Mouse (Mus musculus) urinary bladder, adult 18-20 months (tissue): ENCODE data around the gene Col25a1.

Source experiments
- DNase-seq, 2 experiments: peaks; one replicate each; pipeline ENCODE4 v3.0.0; 2022; ENCODE audit warnings: low spot score in 2 of 2, mixed read lengths in 2 of 2

The Col25a1 gene

DNA sequence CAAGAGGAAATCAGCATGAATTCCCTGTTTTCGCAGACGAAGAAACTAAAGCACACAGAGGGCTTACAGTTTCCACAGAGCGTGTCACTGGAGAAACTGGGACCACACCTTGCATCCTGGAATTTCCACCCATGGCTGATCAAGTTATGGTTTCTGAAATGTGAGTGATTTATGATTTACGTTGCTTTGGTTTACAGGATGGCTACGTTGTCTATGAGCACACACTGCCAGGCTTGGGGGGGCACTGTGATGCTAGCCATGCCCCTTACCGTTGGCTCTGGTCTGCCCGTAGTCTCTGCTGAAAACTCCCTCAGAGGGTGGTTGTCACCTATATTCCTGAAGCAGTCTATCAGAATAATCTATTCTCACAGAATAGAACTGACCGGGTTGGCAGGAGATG lies at the start of gene Col25a1:
Col25a1 (plus strand) TSS at position 301 of the 400 bp plus-strand sequence.
- DNase-seq, result no peak

DNA sequence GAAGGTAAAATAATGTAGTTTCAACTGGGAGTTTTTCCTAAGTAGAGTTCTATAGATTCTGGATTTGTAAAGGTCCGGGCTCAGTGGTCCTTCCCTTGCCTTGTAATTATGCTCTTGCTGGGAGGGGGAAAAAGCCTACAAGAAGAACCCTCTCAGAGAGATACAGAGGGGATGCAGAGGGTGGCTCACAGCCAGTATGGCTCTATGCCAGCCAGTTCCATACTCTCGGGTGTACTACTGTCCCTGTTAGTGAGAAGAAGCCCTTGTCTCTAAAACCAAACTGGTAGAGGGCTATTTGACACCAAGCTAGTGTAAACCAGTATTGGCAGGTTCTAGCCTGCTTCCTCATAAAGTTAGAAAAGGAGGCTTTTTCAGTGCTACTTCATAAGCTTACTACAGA lies 48.0 kb upstream of the Col25a1 start:
- DNase-seq, result no peak

DNA sequence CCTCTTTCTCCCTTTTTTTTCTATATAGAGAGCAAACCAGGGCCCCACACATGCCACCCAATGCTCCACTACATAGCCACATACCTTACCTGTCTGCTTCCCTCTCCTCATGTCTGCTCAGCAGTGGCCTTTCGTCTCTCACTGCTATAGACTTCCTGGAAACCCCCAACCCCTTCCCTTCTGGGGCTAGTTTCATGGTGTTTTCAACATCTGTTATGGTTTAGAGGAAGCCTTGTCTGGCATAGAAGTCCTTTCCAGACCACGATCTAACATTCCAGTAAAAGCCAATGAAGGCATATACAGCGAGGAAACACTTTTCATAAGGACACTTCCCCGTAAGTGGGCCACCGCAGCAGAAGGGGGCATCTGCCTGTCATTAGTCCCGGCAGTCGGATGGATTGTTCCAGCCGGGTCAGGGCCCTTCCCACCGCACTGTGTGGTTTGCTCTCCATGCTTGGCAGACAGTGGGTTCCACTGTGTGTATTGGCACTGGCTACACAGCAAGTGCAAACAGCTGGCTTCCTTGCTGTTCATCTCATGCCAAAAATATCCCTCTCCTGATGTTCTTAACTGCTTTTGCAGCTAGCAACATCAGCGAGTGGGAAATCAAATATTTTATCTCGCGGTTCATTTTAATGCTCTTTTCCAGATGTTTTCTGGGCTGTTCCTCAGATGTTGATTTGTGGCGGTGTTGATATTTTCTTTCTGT lies 44.8 kb upstream of the Col25a1 start:
- DNase-seq, result no peak

DNA sequence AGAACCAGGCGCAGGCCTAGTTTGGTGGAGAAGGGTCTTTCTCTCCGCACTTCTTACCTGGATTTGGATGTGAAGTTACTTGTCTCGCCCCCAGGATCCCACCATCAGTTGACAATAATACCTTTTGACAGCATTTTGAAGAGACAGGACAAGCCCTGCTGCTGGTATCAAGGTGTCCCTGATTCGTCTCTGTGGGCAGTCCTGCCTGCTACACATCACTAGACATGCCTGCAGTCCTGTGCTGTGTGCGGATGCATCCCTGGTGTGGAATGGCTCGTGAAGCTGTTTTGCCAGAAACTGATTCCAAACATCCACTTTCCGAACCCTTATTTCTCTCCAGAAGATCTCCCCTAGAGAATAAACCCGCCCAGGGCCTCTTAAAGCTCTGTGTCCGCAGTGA lies 43.8 kb upstream of the Col25a1 start:
- no peak for DNase-seq

DNA sequence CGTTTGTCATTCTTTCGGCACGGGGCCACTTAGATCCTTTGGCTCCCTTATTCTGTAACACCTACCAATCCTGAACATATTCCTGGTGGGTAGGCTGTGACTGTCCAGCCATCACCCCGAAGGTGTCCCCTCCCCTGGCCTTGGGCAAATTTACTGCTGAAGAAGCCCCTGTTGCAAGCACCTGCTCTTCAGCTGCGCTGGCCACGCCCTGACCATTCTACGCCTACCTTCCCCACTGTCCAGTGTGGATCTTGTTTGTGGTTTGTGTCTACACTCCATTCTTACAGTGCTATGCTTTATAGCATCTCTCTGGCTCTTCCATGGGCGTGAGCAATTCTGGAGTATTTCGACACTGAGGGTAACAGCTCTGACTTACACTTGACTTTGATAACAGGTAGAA lies 42.6 kb upstream of the Col25a1 start:
- no peak for DNase-seq

DNA sequence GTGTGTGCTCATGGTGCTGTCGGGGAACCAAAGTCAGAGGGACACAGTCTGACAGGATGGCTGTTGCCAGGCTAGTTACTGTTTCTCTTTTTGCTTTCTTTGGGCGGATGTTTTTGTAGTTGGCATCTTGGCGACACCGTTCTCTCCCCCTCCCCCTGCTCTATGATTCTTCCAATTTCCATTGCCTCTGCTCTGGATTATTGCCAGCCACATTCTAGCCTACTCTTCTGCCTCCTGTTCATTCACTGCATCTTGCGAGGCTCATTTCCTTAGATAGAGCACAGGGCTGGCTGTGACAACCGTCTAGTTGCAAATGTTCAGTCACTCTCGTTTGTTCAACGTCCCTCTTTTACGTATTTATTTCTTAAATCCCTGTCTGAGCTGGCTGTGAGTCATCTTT lies 40.8 kb upstream of the Col25a1 start:
- no peak for DNase-seq

DNA sequence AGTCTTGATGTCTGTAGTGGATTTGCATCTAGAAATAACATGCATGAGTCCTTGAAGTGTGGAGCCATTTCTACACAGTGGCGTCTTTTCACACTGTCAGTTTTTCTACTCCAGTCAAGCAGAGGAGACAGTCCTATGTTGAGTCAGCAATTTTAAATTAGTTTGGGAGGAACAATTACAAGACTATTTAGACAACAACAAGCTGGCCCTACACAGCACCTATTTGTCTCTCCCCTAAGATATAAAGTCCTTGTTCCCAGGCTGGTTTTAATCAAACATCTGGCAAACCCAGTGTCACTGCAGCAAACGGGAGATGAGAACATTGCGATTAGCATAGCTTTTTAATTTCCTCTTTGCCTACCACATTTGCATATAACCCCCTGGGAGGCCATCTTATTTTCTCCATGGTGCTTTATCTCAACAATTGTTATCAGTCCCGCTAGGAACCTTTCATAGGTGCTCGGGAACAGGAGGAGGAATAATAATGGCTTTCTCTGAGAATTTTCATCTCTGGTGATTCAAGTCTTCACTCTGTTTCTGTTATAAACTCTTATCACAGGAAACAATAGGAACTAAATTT lies 37.1 kb upstream of the Col25a1 start:
- no peak for DNase-seq

DNA sequence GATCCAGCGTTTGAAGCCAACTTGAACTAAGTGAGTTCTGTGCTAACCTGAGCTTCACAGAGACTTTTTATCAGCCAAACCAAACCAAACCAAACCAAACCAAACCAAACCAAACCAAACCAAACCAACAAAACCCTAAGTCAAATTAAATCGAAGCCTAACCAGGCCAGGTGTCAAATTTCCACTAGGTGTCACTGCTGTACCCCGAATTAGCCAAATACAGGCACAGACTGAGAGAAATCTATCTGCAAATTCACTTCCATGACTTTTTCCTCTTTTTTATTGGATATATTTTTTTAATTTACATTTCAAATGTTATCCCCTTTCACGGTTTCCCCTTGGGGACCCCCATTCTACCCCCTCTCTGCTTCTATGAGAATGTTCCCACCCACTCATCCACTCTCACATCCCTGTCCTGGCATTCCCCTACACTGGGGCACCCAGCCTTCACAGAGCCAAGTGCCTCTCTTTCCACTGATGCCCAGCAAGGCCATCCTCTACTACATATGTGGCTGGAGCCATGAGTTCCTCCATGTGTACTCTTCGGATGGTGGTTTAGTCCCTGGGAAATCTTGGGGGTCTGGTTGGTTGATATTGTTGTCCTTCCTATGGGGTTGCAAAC lies 36.0 kb upstream of the Col25a1 start:
- DNase-seq, result no peak

DNA sequence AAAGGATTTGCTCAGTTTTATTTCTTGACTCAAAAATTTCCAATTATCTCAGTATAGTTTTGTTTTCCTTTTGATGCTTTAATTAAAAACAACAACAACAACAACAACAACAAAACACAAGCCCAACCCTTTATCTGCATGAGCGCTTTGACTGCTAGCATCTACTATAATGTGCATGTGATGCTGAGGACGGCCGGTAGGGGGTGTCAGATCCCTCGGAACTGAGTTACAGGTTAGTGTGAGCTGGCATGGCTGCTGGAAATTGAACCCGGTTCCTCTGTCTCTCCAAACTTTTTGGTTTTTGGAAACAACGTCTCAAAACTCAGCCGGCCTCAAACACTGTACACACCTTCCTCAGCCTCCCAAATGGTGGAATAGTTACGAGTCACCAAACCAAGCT lies 27.8 kb upstream of the Col25a1 start:
- no peak for DNase-seq

DNA sequence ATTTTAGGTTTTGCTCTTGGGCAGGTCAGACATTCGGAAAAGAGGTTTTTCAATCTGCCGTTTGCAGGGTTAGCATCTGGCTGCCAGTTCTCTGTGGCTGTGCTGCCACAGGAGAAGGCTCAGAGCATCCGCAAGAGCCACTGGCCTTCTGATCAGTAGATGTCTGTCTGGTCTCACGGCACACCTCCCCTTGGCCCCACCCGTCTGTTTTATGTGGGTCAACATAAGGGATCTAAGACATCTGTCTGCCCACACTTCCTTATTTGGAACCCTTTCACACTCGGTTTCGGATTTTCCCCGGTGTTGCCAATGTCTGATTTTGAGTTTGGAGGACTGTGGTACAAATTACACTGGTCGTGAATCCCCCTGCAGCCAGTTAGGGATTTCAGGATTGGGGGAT lies 26.8 kb upstream of the Col25a1 start:
- DNase-seq, result no peak

DNA sequence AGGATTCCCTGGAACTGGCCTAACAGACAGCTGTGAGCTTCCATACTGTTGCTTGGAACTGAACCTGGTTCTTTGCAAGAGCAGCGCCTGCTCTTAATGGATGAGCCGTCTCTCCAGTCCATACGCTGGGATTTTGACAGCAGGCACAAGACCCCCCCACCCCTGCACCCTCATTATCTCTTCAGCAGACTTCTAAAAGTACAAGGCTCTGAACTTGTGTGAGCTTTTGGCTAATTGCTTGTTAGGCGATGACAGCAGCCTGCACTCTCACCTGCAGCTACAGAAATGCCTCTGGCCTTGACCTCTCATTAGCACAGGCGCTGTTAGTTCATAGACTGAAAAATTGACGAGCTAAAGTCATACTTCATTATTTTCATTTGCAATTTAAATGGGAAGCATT lies 14.4 kb upstream of the Col25a1 start:
- DNase-seq, result no peak

DNA sequence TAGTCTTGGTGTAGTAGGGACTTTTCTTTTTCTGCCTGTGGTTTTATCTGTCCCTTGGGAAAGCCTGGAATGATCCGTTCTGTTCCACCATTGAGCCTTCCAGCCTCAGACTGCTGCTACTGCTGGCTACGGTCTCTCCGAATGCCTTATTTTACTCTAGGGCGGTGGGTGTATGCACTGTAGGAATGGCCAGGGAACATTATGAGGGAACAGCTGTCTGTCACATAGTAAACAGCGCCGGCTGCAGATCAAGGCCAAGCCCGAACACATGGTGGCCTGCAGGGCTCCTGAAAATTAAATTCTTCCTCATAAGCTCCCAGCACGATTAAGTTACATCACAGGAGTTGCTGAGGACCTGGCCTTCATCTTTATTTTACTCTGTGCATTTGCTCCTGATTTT lies 3.5 kb upstream of the Col25a1 start:
- DNase-seq, result no peak

DNA sequence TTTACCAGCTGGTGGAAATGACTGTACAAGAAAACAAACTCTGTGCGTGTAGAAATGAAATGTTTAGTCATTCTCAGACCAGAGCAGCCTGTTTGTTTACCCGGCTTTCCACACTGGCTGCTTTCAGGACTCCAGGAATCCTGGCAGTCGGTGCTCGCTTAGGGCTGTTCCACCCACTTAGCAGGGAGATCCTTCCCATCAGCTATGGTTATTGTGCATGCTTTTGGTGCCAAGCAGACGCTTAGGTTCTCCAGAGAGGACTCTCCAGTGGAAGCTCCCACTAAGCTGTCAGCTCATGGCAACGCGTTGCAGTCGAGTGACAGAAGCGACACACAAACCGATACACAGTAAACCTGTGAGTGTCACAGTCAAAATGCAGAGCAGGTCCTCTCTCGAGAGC lies 2.7 kb upstream of the Col25a1 start:
- no peak for DNase-seq

DNA sequence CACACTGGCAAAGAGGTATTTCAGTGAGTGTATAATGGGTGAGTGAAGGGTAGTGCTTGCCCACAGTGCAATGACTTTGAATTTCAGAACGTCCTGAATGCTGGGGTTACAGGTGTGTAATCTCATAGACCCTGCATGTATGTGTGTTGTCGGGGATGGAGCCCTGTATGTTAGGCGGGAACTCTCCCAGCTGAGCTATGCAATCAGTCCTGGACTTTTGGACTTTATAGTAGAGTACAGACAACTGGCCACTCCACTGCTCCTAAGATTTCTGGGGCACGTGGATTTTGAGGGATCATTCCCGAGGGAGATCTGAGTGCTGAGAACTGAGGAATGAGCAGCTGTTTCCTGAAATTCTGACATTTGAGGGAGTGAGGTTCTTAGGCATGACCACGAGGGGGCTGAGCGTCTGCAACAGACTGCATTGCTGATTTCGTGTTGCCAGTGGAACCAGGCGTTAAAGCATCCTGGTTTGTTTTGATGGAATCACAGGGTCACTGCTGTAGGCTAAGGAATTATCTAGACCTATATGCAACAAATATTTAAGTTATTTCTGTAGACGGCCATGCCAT lies 1.6 kb upstream of the Col25a1 start:
- no peak for DNase-seq

DNA sequence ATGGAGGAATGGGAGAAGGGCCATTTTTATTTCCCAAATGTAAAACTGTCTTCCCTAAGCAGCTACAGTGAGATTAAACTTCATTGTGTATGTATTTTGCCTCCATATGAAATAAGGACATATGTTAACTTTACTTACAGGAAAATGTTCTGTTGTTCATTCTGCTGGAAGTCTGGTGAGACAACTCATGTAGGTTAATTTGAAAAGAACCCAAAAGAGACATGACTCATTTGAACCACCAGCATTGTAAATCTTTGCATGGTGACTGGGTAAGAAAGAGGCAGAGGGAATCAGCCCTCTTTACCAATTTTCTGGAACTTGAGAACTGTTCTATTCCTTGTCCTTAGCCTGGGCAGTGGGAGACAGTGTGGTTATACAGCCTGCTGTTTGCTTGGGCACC lies 5.9 kb downstream of the Col25a1 start:
- no peak for DNase-seq

DNA sequence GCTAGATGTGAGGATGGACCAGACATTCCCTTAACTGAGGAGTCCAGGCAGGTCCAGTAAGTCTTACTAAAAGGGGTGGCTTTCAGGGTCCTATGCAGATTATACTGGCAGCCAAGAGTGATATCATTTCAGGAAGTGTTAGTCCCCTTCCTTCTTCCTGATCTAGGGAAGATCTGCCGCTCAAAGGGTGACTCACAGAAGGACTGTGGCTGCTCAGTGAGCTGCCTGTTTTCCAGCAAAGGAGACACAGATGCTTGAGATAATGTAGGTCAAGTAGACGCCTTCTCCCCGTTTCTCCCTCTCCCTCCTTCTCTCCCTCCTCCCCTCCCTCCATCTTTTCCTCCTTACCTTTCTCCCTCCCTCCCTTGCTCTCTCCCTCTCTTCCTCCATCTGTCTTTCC lies 6.3 kb downstream of the Col25a1 start:
- no peak for DNase-seq

DNA sequence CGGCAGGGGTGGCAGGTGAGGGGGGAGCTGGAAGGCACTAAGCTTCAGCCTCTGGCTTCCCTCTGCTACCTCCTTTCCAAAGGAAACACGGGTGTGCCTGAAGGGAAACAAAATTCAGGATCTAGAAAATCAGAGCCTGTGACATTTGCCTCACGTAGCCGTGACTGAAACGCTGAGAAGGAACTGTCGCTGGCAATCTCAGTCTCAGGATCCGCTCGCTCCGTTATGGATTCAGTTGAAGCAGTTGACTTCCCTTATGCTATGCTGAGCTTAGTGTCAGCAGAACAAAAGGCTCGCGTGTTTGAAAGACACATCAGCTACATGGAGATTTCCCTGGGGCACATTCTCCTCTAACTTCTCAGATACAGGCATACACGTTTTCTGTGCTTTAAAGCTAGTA lies 14.6 kb downstream of the Col25a1 start:
- no peak for DNase-seq

DNA sequence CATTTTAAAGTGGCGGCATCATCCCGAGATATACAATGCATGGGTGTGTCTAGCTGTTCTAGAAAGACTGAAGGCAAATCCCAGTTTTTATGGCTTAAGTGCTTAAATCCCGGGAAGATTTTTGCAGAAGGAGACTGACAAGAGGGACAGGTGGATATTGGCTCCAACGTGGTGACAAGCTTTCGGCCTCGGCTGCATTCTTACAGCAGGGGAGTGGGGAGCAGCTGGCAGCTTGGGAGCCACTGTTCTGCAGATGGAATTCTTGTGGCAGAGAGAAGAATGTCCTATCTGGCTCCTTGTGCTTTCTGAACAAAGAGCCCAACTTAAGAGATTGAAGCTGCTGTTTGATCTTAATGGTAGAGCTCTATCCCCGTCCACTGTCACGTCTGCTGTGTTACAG lies 16.5 kb downstream of the Col25a1 start:
- no peak for DNase-seq

DNA sequence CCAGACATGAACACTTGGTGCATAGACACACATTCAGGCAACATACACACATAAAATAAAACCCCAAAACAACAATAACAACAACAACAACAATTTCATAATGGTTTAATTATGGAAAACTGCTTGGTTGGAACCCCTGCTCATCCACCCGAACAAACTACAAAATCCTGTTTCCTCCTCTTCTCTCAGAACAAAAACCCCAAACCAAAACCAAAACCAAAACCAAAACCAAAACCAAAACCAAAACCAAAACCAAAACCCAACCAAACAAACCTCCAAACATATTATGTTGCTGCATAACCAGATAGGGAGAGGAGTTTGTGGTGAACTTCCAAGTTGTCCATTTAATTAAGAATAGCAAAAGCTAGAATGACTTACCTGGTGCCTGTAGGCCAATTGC lies 17.9 kb downstream of the Col25a1 start:
- no peak for DNase-seq

DNA sequence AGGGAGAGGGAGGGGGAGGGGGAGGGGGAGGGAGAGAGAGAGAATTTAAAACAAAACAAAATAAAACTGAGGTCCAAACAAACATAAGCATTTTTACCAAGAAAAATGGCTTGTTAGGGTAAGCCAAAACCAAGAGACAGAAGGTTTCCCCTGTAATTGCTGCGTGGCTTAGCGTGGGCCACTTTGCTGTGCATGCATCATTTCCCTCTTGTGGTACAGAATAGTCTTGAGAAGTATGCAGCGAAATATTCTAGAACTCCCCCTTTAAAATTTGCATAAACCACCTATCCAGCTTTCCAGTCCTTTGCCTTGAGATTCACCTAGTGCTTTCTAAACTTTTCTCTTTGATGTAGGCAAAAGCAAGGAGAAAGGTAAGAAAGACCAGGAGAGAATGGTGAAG lies 21.8 kb downstream of the Col25a1 start:
- no peak for DNase-seq

DNA sequence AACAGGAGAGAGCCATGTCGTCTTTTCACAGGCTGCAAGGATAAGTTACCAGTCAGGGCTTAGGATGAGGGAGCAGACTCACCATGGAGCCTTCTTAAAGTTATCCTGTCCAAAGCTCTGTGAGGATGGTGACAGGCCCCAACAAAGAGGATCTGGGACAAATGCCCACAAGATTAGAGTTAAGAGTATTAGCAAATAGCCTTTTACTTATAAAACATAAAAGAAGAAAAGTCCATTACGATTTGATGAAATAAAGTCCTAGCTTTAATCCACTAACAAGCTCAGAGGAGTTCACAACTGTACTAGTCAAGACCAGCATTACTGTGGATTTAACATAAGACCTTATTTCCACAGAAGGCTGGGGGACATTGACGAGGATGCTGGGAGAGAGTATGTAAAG lies 26.2 kb downstream of the Col25a1 start:
- no peak for DNase-seq

DNA sequence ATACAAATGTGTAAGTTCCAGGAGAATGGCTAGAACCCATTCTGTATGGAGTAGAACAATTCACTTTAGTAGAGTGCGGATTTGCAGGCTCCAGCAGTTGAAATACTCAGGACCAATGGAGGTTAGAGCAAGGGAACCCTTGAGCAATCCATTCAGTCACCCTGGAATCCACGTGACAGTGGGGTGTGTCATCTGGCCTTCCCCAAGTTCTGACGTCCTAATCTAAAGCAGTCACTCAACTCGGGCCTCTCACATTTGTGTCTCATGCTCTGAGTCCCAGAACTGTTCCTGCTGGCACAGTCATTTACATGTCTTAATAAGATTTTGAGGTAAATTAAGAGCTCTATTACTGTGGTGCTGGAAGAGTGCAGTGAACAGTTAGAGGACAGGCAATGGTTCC lies 28.6 kb downstream of the Col25a1 start:
- no peak for DNase-seq

DNA sequence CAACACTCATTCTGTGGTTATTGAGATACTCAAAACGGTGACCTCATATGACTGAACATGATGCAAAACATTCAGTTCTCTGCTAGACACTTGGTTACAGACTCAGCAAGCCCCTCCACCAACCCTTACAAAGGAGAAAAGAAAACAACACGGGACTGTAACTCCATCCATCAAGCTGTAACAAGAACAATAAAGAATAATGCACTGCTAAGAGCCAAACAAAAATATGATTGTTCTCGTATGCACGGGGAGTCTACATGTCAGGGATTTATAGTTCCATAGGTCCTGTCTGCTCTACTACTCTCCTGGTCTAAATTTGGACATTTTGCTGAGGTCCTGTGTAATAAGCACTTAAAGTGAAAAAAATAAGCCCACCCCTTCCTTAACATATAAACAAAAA lies 29.6 kb downstream of the Col25a1 start:
- no peak for DNase-seq
